ENCODE assay signal across 15 mouse cellular contexts in the genomic region with DNA sequence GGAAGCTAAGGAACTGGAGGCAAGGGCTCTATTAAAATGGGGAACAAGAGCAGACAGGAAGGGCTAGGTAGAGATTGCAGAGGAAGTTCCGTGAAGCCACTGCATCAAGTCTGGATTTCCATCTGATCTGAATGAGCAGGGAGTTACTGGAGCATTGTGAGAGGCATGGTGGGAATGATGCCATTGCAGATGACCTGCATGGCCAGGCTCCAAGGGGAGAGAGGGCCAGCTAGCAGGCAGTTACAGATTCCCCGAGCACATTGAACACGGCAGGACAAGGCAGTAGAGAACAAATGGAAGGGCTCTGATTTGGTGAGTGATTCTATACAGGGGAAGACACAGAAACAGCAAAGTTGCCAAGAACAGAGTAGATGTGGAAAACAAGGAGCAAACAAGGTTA.
DNase-seq lines count a peak whose midpoint lies in the region; TF ChIP-seq lines count a peak whose summit lies in the region.
"Had no signal": no experiment of that assay in that cellular context is flagged by ENCODE, and none has a peak within 500 bp of the region (broad histone marks: within the 10 kb centered on the region; RNA-seq: fewer than 3 reads in every experiment).

No protein-coding gene starts in this region.

- H3K4me3 ChIP-seq in gastrocnemius, adult 2 months: no peak overlapping the region
- H3K4me3 ChIP-seq: forebrain, embryonic 10.5 days; heart, embryonic 13.5 days had no signal

- TF ChIP-seq CTCF in gastrocnemius, adult 2 months (IDR thresholded peaks at IDR 0.05): no peak

- H3K27ac ChIP-seq in gastrocnemius, adult 2 months: no peak overlapping the region
- H3K27ac ChIP-seq: forebrain, embryonic 10.5 days; heart, embryonic 13.5 days had no signal

- DNase-seq in gastrocnemius, adult 2 months: peak; percentile 27
- no peak for DNase-seq in gastrocnemius, postnatal 4 days (ENCODE audit: low spot score in 2 of 2)
- DNase-seq in Muller cell, postnatal 12 days (ENCODE audit: inconsistent ontology term): peak; percentile 35
- peak; percentile 81 for DNase-seq in brain, adult 2 months (ENCODE audit: low read depth, low spot score)
- peak; percentile 79 for DNase-seq in cerebellum, adult 9-11 months
- DNase-seq in lung, adult 18-20 months: no peak
- DNase-seq in layer of hippocampus, adult 9-11 months: no peak
- DNase-seq: B cell, adult 2 months; heart, postnatal 36 days; kidney, postnatal 10 days; lung, adult 2 months; midbrain, embryonic 14.5 days; thymus, postnatal 4 days had no signal

- intact Hi-C loops in gastrocnemius, adult 2 months (cut with DNase I): no loop called here

Comparison
In these comparisons a context has a peak if more than half of its experiments do, and no peak if none do; other contexts are left out.
1. DNase-seq: peak in gastrocnemius, adult 2 months (single experiment), Muller cell, postnatal 12 days (single experiment), brain, adult 2 months (single experiment) and cerebellum, adult 9-11 months (single experiment); none in gastrocnemius, postnatal 4 days (0 of 2), lung, adult 18-20 months (0 of 2) and layer of hippocampus, adult 9-11 months (single experiment).